Mouse (Mus musculus) thymus, adult 2 months (tissue): ENCODE measurements around the gene C530008M17Rik. TPM values are rescaled to one million over a fixed set of nuclear protein-coding genes. Genes with fewer than 3 reads are reported as not detected.

Experiments used
- DNase-seq: peaks from one replicate; pipeline ENCODE4 v3.0.0; 2021
- H3K27ac ChIP-seq: fragments of 200-500 bp; 2 replicates; pipeline ENCODE4 v1.5.1; 2012; ENCODE audit warnings: low read length, control low read depth; ENCODE audit not compliant: control insufficient read depth, insufficient read depth
- H3K27me3 ChIP-seq: fragments of 200-500 bp; 2 replicates; pipeline ENCODE4 v1.6.1; 2012; ENCODE audit warnings: mild to moderate bottlenecking, low read length, moderate library complexity, mixed read lengths; ENCODE audit not compliant: control insufficient read depth, insufficient read depth
- H3K36me3 ChIP-seq: fragments of 200-500 bp; 2 replicates; pipeline ENCODE4 v1.6.1; 2012; ENCODE audit warnings: mild to moderate bottlenecking, low read length, moderate library complexity; ENCODE audit not compliant: control insufficient read depth, insufficient read depth
- H3K4me1 ChIP-seq: fragments of 200-500 bp; replicated peaks from 2 replicates; pipeline ENCODE4 v1.6.1; 2012; ENCODE audit warnings: low read length; ENCODE audit not compliant: control insufficient read depth, insufficient read depth
- H3K4me3 ChIP-seq: fragments of 200-500 bp; 2 replicates; pipeline ENCODE4 v1.5.1; 2012; ENCODE audit warnings: mild to moderate bottlenecking, low read length, control low read depth, moderate library complexity; ENCODE audit not compliant: control insufficient read depth, insufficient read depth
- CTCF ChIP-seq: fragments of 200-500 bp; IDR thresholded peaks from 2 replicates; pipeline ENCODE4 v1.5.1; 2012; ENCODE audit warnings: mild to moderate bottlenecking, control low read depth, low read length, moderate library complexity, borderline replicate concordance; ENCODE audit not compliant: control insufficient read depth, poor library complexity, insufficient read depth; ENCODE audit errors: extremely low read depth
- POLR2A ChIP-seq: fragments of 200-500 bp; IDR thresholded peaks from 2 replicates; pipeline ENCODE4 v1.6.1; 2012; ENCODE audit warnings: mild to moderate bottlenecking, low read length, control low read depth, moderate library complexity; ENCODE audit not compliant: control insufficient read depth, poor library complexity, insufficient read depth; ENCODE audit errors: extremely low read depth
- WGBS: fragments of 180-500 bp; shearing (Covaris S2); methylation state at CpG from one replicate; pipeline ENCODE4 v1.1.7; 2018; 5-methylcytosine and 5-hydroxymethylcytosine counted together
- polyA plus RNA-seq: library from polyadenylated mRNA; depleted of rRNA; stranded (reverse); fragments of >200 nt; gene quantifications from 2 replicates; pipeline ENCODE4 v1.2.3, GENCODE M21; 2012

Gene C530008M17Rik
- polyA plus RNA-seq, 1 experiment = 1.3 TPM

- H3K4me3 ChIP-seq = no peak overlapping the region
- no peak overlapping the region for H3K27ac ChIP-seq
- no peak for TF ChIP-seq CTCF
- TF ChIP-seq POLR2A = no peak
- no peaks in the 10 kb centered on the region for H3K27me3 ChIP-seq
- DNase-seq = no peak
- 74% methylated on average over 4 of the region's 4 CpGs for WGBS
- H3K36me3 ChIP-seq = no peaks in the 10 kb centered on the region
- no peaks in the 10 kb centered on the region for H3K4me1 ChIP-seq
These were observed 6.4 kb upstream of the C530008M17Rik start for GRCm38 (mm10) chr5:76649897-76650296.

GRCm38 (mm10) chr5:76651151-76651725, 5.1 kb upstream of the C530008M17Rik start:
- Histone ChIP-seq H3K4me1 (no peaks in the 10 kb centered on the region), H3K36me3 (no peaks in the 10 kb centered on the region), H3K27ac (no peak overlapping the region), H3K4me3 (no peak overlapping the region), H3K27me3 (no peaks in the 10 kb centered on the region)
- 91% methylated on average over 5 of the region's 5 CpGs for WGBS
- DNase-seq = no peak
- TF ChIP-seq POLR2A (no peak), CTCF (no peak)

- no peak for DNase-seq
- H3K4me1 ChIP-seq = peaks cover 3% of the 10 kb centered on the region
- TF ChIP-seq CTCF = no peak
- TF ChIP-seq POLR2A = no peak
- H3K4me3 ChIP-seq = peak overlapping the region; percentile 14
- no peaks in the 10 kb centered on the region for H3K36me3 ChIP-seq
- H3K27me3 ChIP-seq = peaks cover 10% of the 10 kb centered on the region
- no peak overlapping the region for H3K27ac ChIP-seq
- WGBS = 3% methylated on average over 80 of the region's 80 CpGs
These were observed 1.2 kb downstream of the C530008M17Rik start for GRCm38 (mm10) chr5:76657245-76658083.

- H3K36me3 ChIP-seq = no peaks in the 10 kb centered on the region
- WGBS = 7% methylated on average over 38 of the region's 38 CpGs
- peaks cover 3% of the 10 kb centered on the region for H3K4me1 ChIP-seq
- no peak for TF ChIP-seq POLR2A
- no peak for TF ChIP-seq CTCF
- H3K4me3 ChIP-seq = peak overlapping the region; percentile 11; the same call in 1 of the 2 replicates
- no peak overlapping the region for H3K27ac ChIP-seq
- peaks cover 10% of the 10 kb centered on the region for H3K27me3 ChIP-seq
- no peak for DNase-seq
These were observed 2.0 kb downstream of the C530008M17Rik start for GRCm38 (mm10) chr5:76658084-76658934.

GRCm38 (mm10) chr5:76659958-76660635, 3.8 kb downstream of the C530008M17Rik start:
- Histone ChIP-seq H3K36me3 (no peaks in the 10 kb centered on the region), H3K27ac (no peak overlapping the region), H3K4me3 (no peak overlapping the region), H3K27me3 (peaks cover 10% of the 10 kb centered on the region), H3K4me1 (peaks cover 3% of the 10 kb centered on the region)
- TF ChIP-seq CTCF (no peak), POLR2A (no peak)
- WGBS = 95% methylated on average over 8 of the region's 8 CpGs
- DNase-seq = no peak

GRCm38 (mm10) chr5:76661310-76661709, 5.0 kb downstream of the C530008M17Rik start:
- Histone ChIP-seq H3K4me1 (peaks cover 3% of the 10 kb centered on the region), H3K27ac (no peak overlapping the region), H3K36me3 (no peaks in the 10 kb centered on the region), H3K4me3 (no peak overlapping the region), H3K27me3 (peaks cover 10% of the 10 kb centered on the region)
- TF ChIP-seq CTCF (no peak), POLR2A (no peak)
- 93% methylated on average over 4 of the region's 4 CpGs for WGBS
- DNase-seq = no peak
